11 mouse cellular contexts compared by ENCODE assay signal in genomic region chr2:48425200-48426090, GRCm38 (mm10).
A peak's percentile ranks its signal among the peaks of the same experiment; 100 is the strongest.
DNase-seq lines count a peak whose midpoint lies in the region; ATAC-seq and TF ChIP-seq lines count a peak whose summit lies in the region.
"Had no signal": no experiment of that assay in that cellular context is flagged by ENCODE, and none has a peak within 500 bp of the region (broad histone marks: within the 10 kb centered on the region; RNA-seq: fewer than 3 reads in every experiment).

No protein-coding gene starts in this region.

- no peak overlapping the region for H3K4me2 ChIP-seq in embryonic facial prominence, embryonic 11.5 days (ENCODE audit: low read depth, low read length)
- no peak overlapping the region for H3K4me2 ChIP-seq in kidney, postnatal 0 days (ENCODE audit: low read length)
- H3K4me2 ChIP-seq in midbrain, embryonic 14.5 days (ENCODE audit: low read length): peak overlapping the region; percentile 10; the same call in 1 of the 2 replicates
- no peak overlapping the region for H3K4me2 ChIP-seq in intestine, embryonic 16.5 days (ENCODE audit: low read depth, low read length)

- H3K27me3 ChIP-seq in embryonic facial prominence, embryonic 11.5 days (ENCODE audit: control insufficient read depth, insufficient read depth, low read length): no peaks in the 10 kb centered on the region
- H3K27me3 ChIP-seq in embryonic facial prominence, embryonic 10.5 days (replicated peaks; ENCODE audit: low read depth, poor library complexity, severe bottlenecking): no peaks in the 10 kb centered on the region; the same call in 1 of the 2 replicates
- no peaks in the 10 kb centered on the region for H3K27me3 ChIP-seq in kidney, postnatal 0 days (ENCODE audit: insufficient read depth, low read length)
- H3K27me3 ChIP-seq in midbrain, embryonic 14.5 days (ENCODE audit: control insufficient read depth, insufficient read depth, low read length): no peaks in the 10 kb centered on the region
- no peaks in the 10 kb centered on the region for H3K27me3 ChIP-seq in intestine, embryonic 16.5 days (replicated peaks; ENCODE audit: control insufficient read depth, insufficient read depth, low read length)
- H3K27me3 ChIP-seq: embryonic facial prominence, embryonic 13.5 days had no signal

- TF ChIP-seq CTCF in kidney, postnatal 0 days (IDR thresholded peaks at IDR 0.05; ENCODE audit: low read depth): no peak

- H3K9ac ChIP-seq in embryonic facial prominence, embryonic 11.5 days (replicated peaks; ENCODE audit: low read length): no peak overlapping the region
- H3K9ac ChIP-seq in kidney, postnatal 0 days (ENCODE audit: low read depth, low read length): no peak overlapping the region
- 0 out of 2 replicates have a peak overlapping the region, but pooled peaks have one; percentile 23 for H3K9ac ChIP-seq in midbrain, embryonic 14.5 days (replicated peaks; ENCODE audit: low read length)
- H3K9ac ChIP-seq in intestine, embryonic 16.5 days (ENCODE audit: low read depth, low read length): no peak overlapping the region
- H3K9ac ChIP-seq: embryonic facial prominence, embryonic 13.5 days had no signal

- H3K4me3 ChIP-seq in embryonic facial prominence, embryonic 11.5 days (ENCODE audit: low read depth, low read length): no peak overlapping the region
- H3K4me3 ChIP-seq in embryonic facial prominence, embryonic 10.5 days: no peak overlapping the region
- H3K4me3 ChIP-seq in kidney, postnatal 0 days (replicated peaks; ENCODE audit: low read depth, low read length): no peak overlapping the region
- H3K4me3 ChIP-seq in midbrain, embryonic 14.5 days (replicated peaks; ENCODE audit: low read depth, low read length): no peak overlapping the region
- no peak overlapping the region for H3K4me3 ChIP-seq in intestine, embryonic 16.5 days (ENCODE audit: low read length)
- H3K4me3 ChIP-seq: embryonic facial prominence, embryonic 13.5 days had no signal

- peak; percentile 56 for ATAC-seq in embryonic facial prominence, embryonic 11.5 days (replicated peaks; ENCODE audit: insufficient number of reproducible peaks, low FRiP score, low TSS enrichment, low read depth)
- ATAC-seq in kidney, postnatal 0 days (replicated peaks; ENCODE audit: low FRiP score, low read depth): no peak
- 0 out of 2 replicates have a peak, but pooled peaks have one; percentile 10 for ATAC-seq in midbrain, embryonic 14.5 days (ENCODE audit: low FRiP score, low TSS enrichment)
- no peak for ATAC-seq in intestine, embryonic 16.5 days

- H3K27ac ChIP-seq in embryonic facial prominence, embryonic 11.5 days (replicated peaks; ENCODE audit: low read depth, low read length): no peak overlapping the region
- H3K27ac ChIP-seq in embryonic facial prominence, embryonic 10.5 days (replicated peaks): no peak overlapping the region
- no peak overlapping the region for H3K27ac ChIP-seq in kidney, postnatal 0 days
- peak overlapping the region; percentile 45; the same call in 1 of the 2 replicates for H3K27ac ChIP-seq in midbrain, embryonic 14.5 days (replicated peaks; ENCODE audit: low read depth, low read length)
- H3K27ac ChIP-seq in intestine, embryonic 16.5 days (ENCODE audit: low read length): no peak overlapping the region
- H3K27ac ChIP-seq: embryonic facial prominence, embryonic 13.5 days had no signal

- no peaks in the 10 kb centered on the region for H3K36me3 ChIP-seq in embryonic facial prominence, embryonic 11.5 days (replicated peaks; ENCODE audit: control insufficient read depth, insufficient read depth, low read depth, low read length)
- no peaks in the 10 kb centered on the region for H3K36me3 ChIP-seq in embryonic facial prominence, embryonic 10.5 days (replicated peaks)
- no peaks in the 10 kb centered on the region for H3K36me3 ChIP-seq in kidney, postnatal 0 days (ENCODE audit: insufficient read depth, low read length)
- no peaks in the 10 kb centered on the region for H3K36me3 ChIP-seq in midbrain, embryonic 14.5 days (ENCODE audit: control insufficient read depth, insufficient read depth, low read length)
- no peaks in the 10 kb centered on the region for H3K36me3 ChIP-seq in intestine, embryonic 16.5 days (ENCODE audit: control insufficient read depth, insufficient read depth, low read length)
- H3K36me3 ChIP-seq: embryonic facial prominence, embryonic 13.5 days had no signal

- WGBS in embryonic facial prominence, embryonic 11.5 days: 15% methylated on average over 12 of the region's 12 CpGs
- 21% methylated on average over 12 of the region's 12 CpGs for WGBS in embryonic facial prominence, embryonic 10.5 days
- WGBS in kidney, postnatal 0 days: 16% methylated on average over 12 of the region's 12 CpGs
- 9% methylated on average over 12 of the region's 12 CpGs for WGBS in midbrain, embryonic 14.5 days
- WGBS in intestine, embryonic 16.5 days: 27% methylated on average over 12 of the region's 12 CpGs

- no peaks in the 10 kb centered on the region for H3K9me3 ChIP-seq in embryonic facial prominence, embryonic 11.5 days (replicated peaks; ENCODE audit: control insufficient read depth, low read length)
- H3K9me3 ChIP-seq in embryonic facial prominence, embryonic 10.5 days: no peaks in the 10 kb centered on the region
- no peaks in the 10 kb centered on the region for H3K9me3 ChIP-seq in kidney, postnatal 0 days (replicated peaks; ENCODE audit: low read length)
- no peaks in the 10 kb centered on the region for H3K9me3 ChIP-seq in midbrain, embryonic 14.5 days (ENCODE audit: control insufficient read depth, low read length)
- H3K9me3 ChIP-seq in intestine, embryonic 16.5 days (ENCODE audit: control insufficient read depth, low read length): no peaks in the 10 kb centered on the region
- H3K9me3 ChIP-seq: embryonic facial prominence, embryonic 13.5 days had no signal

- DNase-seq in embryonic facial prominence, embryonic 11.5 days (ENCODE audit: low spot score): peak; percentile 43
- DNase-seq in embryonic facial prominence, embryonic 10.5 days (ENCODE audit: low spot score): no peak
- DNase-seq in kidney, postnatal 0 days (ENCODE audit: low spot score): peak; percentile 27
- DNase-seq in kidney, postnatal 4 days: no peak
- peak; percentile 26 for DNase-seq in forelimb bud, embryonic 11.5 days (ENCODE audit: low read depth, low spot score)
- DNase-seq in midbrain, embryonic 14.5 days: peak; percentile 52
- no peak for DNase-seq in right cerebral cortex, postnatal 4 days
- DNase-seq: adrenal gland, postnatal 25 days; cerebellum, adult 18-20 months had no signal

- H3K4me1 ChIP-seq in embryonic facial prominence, embryonic 11.5 days (ENCODE audit: control insufficient read depth, insufficient read depth, low read length): no peaks in the 10 kb centered on the region
- peaks cover 35% of the 10 kb centered on the region for H3K4me1 ChIP-seq in embryonic facial prominence, embryonic 10.5 days
- peaks cover 10% of the 10 kb centered on the region; the same call in 1 of the 2 replicates for H3K4me1 ChIP-seq in kidney, postnatal 0 days (replicated peaks; ENCODE audit: insufficient read depth, low read length)
- peaks cover 31% of the 10 kb centered on the region for H3K4me1 ChIP-seq in midbrain, embryonic 14.5 days (ENCODE audit: control insufficient read depth, insufficient read depth, low read length)
- no peaks in the 10 kb centered on the region for H3K4me1 ChIP-seq in intestine, embryonic 16.5 days (ENCODE audit: control insufficient read depth, insufficient read depth, low read length)

Comparison
In these comparisons a context has a peak if more than half of its experiments do, and no peak if none do; other contexts are left out.
1. DNase-seq: peak in embryonic facial prominence, embryonic 11.5 days (single experiment), kidney, postnatal 0 days (single experiment), forelimb bud, embryonic 11.5 days (single experiment) and midbrain, embryonic 14.5 days (single experiment); none in embryonic facial prominence, embryonic 10.5 days (single experiment), kidney, postnatal 4 days (0 of 2) and right cerebral cortex, postnatal 4 days (single experiment).
2. ATAC-seq: peak in embryonic facial prominence, embryonic 11.5 days (single experiment) and midbrain, embryonic 14.5 days (single experiment); none in kidney, postnatal 0 days (single experiment) and intestine, embryonic 16.5 days (single experiment).